Mouse (Mus musculus) ES-E14 (cell line): ENCODE measurements around the gene Gria4.

Experiments
- HCFC1 ChIP-seq: IDR thresholded peaks from 2 replicates; pipeline ENCODE4 v1.6.1; 2012; ENCODE audit warnings: low read length, inconsistent platforms, borderline replicate concordance; ENCODE audit not compliant: insufficient read depth
- MAFK ChIP-seq: IDR thresholded peaks from 2 replicates; pipeline ENCODE4 v1.6.1; 2014; ENCODE audit warnings: mild to moderate bottlenecking, low read depth, low read length, inconsistent platforms; ENCODE audit not compliant: insufficient read depth

DNA sequence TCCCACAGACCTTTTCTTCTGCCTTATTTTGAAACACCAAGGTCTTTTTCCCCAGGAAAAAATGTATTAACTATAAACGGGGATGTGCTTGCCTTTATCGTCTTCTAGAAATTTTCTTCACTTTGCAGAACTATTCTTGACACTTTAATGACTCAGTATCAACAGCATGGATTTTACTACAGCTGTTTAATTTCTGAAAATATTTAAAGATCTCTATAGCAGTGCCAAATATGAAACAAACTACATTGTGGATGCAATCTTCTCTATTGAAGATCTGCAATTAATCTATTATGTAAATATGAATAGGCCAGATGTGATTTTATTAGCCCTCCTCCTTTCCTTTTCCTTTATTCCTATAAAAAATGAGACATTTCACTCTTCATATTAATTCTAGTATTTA is 194.2 kb downstream of the Gria4 start:
- no peak for TF ChIP-seq HCFC1
- TF ChIP-seq MAFK: no peak
